Mouse (Mus musculus) small intestine, adult 2 months (tissue): ENCODE measurements around the gene Kdelr1.

Experiments used
- CTCF ChIP-seq: fragments of 200-500 bp; IDR thresholded peaks from 2 replicates; pipeline ENCODE4 v1.5.1; 2012; ENCODE audit warnings: low read depth, mild to moderate bottlenecking, control low read depth, inconsistent platforms, low read length, moderate library complexity, mixed read lengths; ENCODE audit not compliant: insufficient replicate concordance, insufficient read length; ENCODE audit errors: extremely low read depth
- POLR2A ChIP-seq: fragments of 200-500 bp; IDR thresholded peaks from 2 replicates; pipeline ENCODE4 v1.6.1; 2012; ENCODE audit warnings: low read depth, mild to moderate bottlenecking, control low read depth, inconsistent platforms, low read length, moderate library complexity

DNA sequence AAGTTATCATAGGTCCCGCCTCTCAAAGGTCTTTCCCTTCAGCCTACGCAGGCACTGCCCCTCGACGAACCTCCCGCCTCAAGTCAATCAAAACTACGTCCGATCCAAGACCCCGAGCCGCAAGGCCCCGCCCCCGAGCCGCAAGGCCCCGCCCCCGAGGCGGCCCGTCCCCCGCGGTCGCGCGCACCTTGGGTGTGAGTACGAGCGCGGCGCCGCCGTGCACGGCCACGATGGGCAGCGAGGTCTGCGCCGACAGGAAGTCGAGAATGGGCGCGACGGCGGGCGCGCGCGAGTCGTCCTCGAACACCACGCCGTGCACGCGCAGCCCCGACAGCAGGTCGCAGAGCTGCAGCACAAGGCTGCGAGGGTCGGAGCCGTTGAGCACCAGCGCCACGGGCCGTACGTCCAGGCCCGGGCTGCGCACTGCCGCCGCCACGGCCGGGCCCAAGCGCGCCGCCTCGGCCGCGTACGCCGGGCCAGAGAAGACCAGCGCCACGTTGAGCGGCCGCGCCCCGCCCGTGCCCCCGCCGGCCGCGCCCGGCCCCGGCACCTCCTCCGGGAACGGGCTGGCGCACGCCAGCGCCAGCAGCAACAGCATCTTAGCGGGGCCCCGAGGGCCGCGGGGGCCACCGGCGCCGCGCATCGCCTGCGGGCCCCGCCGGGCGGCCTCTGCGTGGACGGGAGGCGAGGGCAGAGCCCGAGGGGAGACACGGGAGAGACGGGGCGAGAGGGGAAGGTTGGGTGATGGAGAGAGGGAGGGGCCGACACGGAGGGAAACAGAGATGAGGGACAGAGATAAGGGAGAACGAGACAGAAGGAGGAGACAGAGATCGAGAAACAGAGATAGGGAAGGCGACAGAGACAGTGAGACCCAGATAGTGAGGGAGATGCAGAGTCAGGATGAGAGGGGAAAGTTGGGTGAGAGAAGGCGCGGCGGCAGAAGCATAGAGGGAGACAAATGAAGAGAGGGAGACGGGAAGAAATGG is 6.4 kb upstream of the Kdelr1 start:
- peak; percentile 58 for TF ChIP-seq POLR2A
- no peak for TF ChIP-seq CTCF
